Mouse (Mus musculus) hindbrain, embryonic 14.5 days (tissue): ENCODE data around the gene Hmox1. TPM values are rescaled to one million over a fixed set of nuclear protein-coding genes. Genes with fewer than 3 reads are reported as not detected.
A peak's percentile ranks its signal among the peaks of the same experiment; 100 is the strongest.

Experiments
- ATAC-seq: fragments of 200-750 bp; cut with Nextera tagmentation; 2 replicates; pipeline ENCODE4 v1.8.0; 2017; ENCODE audit warnings: moderate number of reproducible peaks, mild to moderate bottlenecking, moderate TSS enrichment, moderate library complexity; ENCODE audit not compliant: low FRiP score
- DNase-seq: peaks from one replicate; pipeline ENCODE4 v3.0.0-alpha.2; 2015; ENCODE audit warnings: low spot score
- H3K27ac ChIP-seq: fragments of 300-500 bp; sonication (generic); 2 replicates; pipeline ENCODE4 v1.5.1; 2014; ENCODE audit warnings: mild to moderate bottlenecking, moderate library complexity
- H3K27me3 ChIP-seq: fragments of 300-500 bp; sonication (generic); 2 replicates; pipeline ENCODE4 v1.6.1; 2014; ENCODE audit warnings: mild to moderate bottlenecking, low read length, mixed read lengths; ENCODE audit not compliant: control insufficient read depth, insufficient read depth
- H3K36me3 ChIP-seq: fragments of 300-500 bp; sonication (generic); replicated peaks from 2 replicates; pipeline ENCODE4 v1.6.1; 2014; ENCODE audit not compliant: control insufficient read depth, insufficient read depth
- H3K4me1 ChIP-seq: fragments of 300-500 bp; sonication (generic); replicated peaks from 2 replicates; pipeline ENCODE4 v1.6.1; 2014; ENCODE audit warnings: antibody characterized with exemption, low read length, mixed read lengths; ENCODE audit not compliant: control insufficient read depth, insufficient read depth
- H3K4me2 ChIP-seq: fragments of 300-500 bp; sonication (generic); replicated peaks from 2 replicates; pipeline ENCODE4 v1.6.1; 2014; ENCODE audit warnings: mild to moderate bottlenecking, moderate library complexity
- H3K4me3 ChIP-seq: fragments of 300-500 bp; sonication (generic); replicated peaks from 2 replicates; pipeline ENCODE4 v1.5.1; 2014; ENCODE audit warnings: mild to moderate bottlenecking, low read length
- H3K9ac ChIP-seq: fragments of 300-500 bp; sonication (generic); 2 replicates; pipeline ENCODE4 v1.6.1; 2014
- H3K9me3 ChIP-seq: fragments of 300-500 bp; sonication (generic); 2 replicates; pipeline ENCODE4 v1.6.1; 2016; ENCODE audit warnings: low read length; ENCODE audit not compliant: control insufficient read depth
- WGBS: fragments of 180-500 bp; shearing (Covaris S2); extraction: QIAGEN DNeasy Blood & Tissue Kit; methylation state at CpG from one replicate; pipeline ENCODE4 v1.1.7; 2014; 5-methylcytosine and 5-hydroxymethylcytosine counted together
- polyA plus RNA-seq: library from polyadenylated mRNA; unstranded; fragments of >200 nt; fragmentation: Nextera tagmentation; extraction: Ambion mirVana; gene quantifications from 2 replicates; pipeline ENCODE4 v1.2.1, GENCODE M21; 2014

The Hmox1 gene
- polyA plus RNA-seq: 10.2 and 10.5 TPM in 2 replicates

- Histone ChIP-seq H3K4me1 (peaks cover 14% of the 10 kb centered on the region; the same call in 1 of the 2 replicates), H3K27me3 (peaks cover 3% of the 10 kb centered on the region; the same call in 1 of the 2 replicates), H3K4me2 (peak within 1 kb of the TSS; percentile 81), H3K9me3 (no peaks in the 10 kb centered on the region), H3K36me3 (no peaks in the 10 kb centered on the region), H3K9ac (peak within 1 kb of the TSS; percentile 67), H3K4me3 (peak within 1 kb of the TSS; percentile 48), H3K27ac (no peak within 1 kb of the TSS)
- WGBS: under 1% methylated on average over 36 of the region's 36 CpGs
- DNase-seq (peak; percentile 84), ATAC-seq (peak; percentile 94)
Observed at GRCm38 (mm10) chr8:75093399-75094156, at the start of gene Hmox1. Gene Hmox1, plus strand, starts transcription at chr8:75093621.

GRCm38 (mm10) chr8:75046303-75046702 is 47.1 kb upstream of the Hmox1 start:
- Histone ChIP-seq H3K27me3 (no peaks in the 10 kb centered on the region), H3K4me1 (no peaks in the 10 kb centered on the region), H3K36me3 (no peaks in the 10 kb centered on the region), H3K27ac (no peak overlapping the region), H3K9me3 (no peaks in the 10 kb centered on the region), H3K4me2 (no peak overlapping the region), H3K4me3 (no peak overlapping the region), H3K9ac (no peak overlapping the region)
- ATAC-seq (no peak), DNase-seq (no peak)
- WGBS: 91% methylated on average over 1 of the region's 1 CpGs

GRCm38 (mm10) chr8:75047784-75048183 is 45.6 kb upstream of the Hmox1 start:
- Histone ChIP-seq H3K9me3 (no peaks in the 10 kb centered on the region), H3K4me2 (no peak overlapping the region), H3K4me1 (no peaks in the 10 kb centered on the region), H3K4me3 (no peak overlapping the region), H3K27ac (no peak overlapping the region), H3K27me3 (no peaks in the 10 kb centered on the region), H3K9ac (no peak overlapping the region), H3K36me3 (no peaks in the 10 kb centered on the region)
- ATAC-seq: no peak
- DNase-seq: no peak
- 94% methylated on average over 3 of the region's 3 CpGs for WGBS

GRCm38 (mm10) chr8:75053342-75053741 is 40.1 kb upstream of the Hmox1 start:
- DNase-seq (no peak), ATAC-seq (no peak)
- no peaks in the 10 kb centered on the region for H3K27me3 ChIP-seq
- H3K36me3 ChIP-seq: no peaks in the 10 kb centered on the region
- no peaks in the 10 kb centered on the region for H3K4me1 ChIP-seq
- H3K4me2 ChIP-seq: no peak overlapping the region
- H3K4me3 ChIP-seq: no peak overlapping the region
- H3K9ac ChIP-seq: no peak overlapping the region
- no peaks in the 10 kb centered on the region for H3K9me3 ChIP-seq
- no peak overlapping the region for H3K27ac ChIP-seq
- WGBS: 93% methylated on average over 4 of the region's 4 CpGs

GRCm38 (mm10) chr8:75055673-75056072 is 37.7 kb upstream of the Hmox1 start:
- WGBS: 96% methylated on average over 2 of the region's 2 CpGs
- ATAC-seq: no peak

GRCm38 (mm10) chr8:75060022-75060421 is 33.4 kb upstream of the Hmox1 start:
- H3K9ac ChIP-seq: no peak overlapping the region
- H3K4me1 ChIP-seq: no peaks in the 10 kb centered on the region
- no peak overlapping the region for H3K4me2 ChIP-seq
- WGBS: 73% methylated on average over 6 of the region's 6 CpGs
- H3K4me3 ChIP-seq: no peak overlapping the region
- H3K27me3 ChIP-seq: no peaks in the 10 kb centered on the region
- no peak overlapping the region for H3K27ac ChIP-seq
- no peak for ATAC-seq
- peaks cover 5% of the 10 kb centered on the region; the same call in 1 of the 2 replicates for H3K36me3 ChIP-seq
- DNase-seq: no peak
- no peaks in the 10 kb centered on the region for H3K9me3 ChIP-seq

More at GRCm38 (mm10) chr8:75055673-75056072, 37.7 kb upstream of the Hmox1 start:
- DNase-seq: no peak
- Histone ChIP-seq H3K36me3 (no peaks in the 10 kb centered on the region; the same call in 1 of the 2 replicates), H3K4me2 (no peak overlapping the region), H3K27ac (no peak overlapping the region), H3K9ac (no peak overlapping the region), H3K4me3 (no peak overlapping the region), H3K27me3 (no peaks in the 10 kb centered on the region), H3K4me1 (no peaks in the 10 kb centered on the region), H3K9me3 (no peaks in the 10 kb centered on the region)

- DNase-seq (no peak), ATAC-seq (no peak)
- H3K36me3 ChIP-seq: peaks cover 5% of the 10 kb centered on the region; the same call in 1 of the 2 replicates
- no peaks in the 10 kb centered on the region for H3K9me3 ChIP-seq
- no peaks in the 10 kb centered on the region for H3K27me3 ChIP-seq
- 88% methylated on average over 2 of the region's 2 CpGs for WGBS
- H3K4me3 ChIP-seq: no peak overlapping the region
- H3K9ac ChIP-seq: no peak overlapping the region
- H3K4me1 ChIP-seq: no peaks in the 10 kb centered on the region
- H3K27ac ChIP-seq: no peak overlapping the region
- no peak overlapping the region for H3K4me2 ChIP-seq
Observed at GRCm38 (mm10) chr8:75060815-75061214, 32.6 kb upstream of the Hmox1 start.

GRCm38 (mm10) chr8:75063290-75063689 is 30.1 kb upstream of the Hmox1 start:
- H3K9ac ChIP-seq: no peak overlapping the region
- H3K4me2 ChIP-seq: no peak overlapping the region
- no peaks in the 10 kb centered on the region for H3K4me1 ChIP-seq
- no peaks in the 10 kb centered on the region for H3K9me3 ChIP-seq
- 89% methylated on average over 3 of the region's 3 CpGs for WGBS
- no peak overlapping the region for H3K27ac ChIP-seq
- no peaks in the 10 kb centered on the region for H3K27me3 ChIP-seq
- DNase-seq (no peak), ATAC-seq (no peak)
- H3K36me3 ChIP-seq: peaks cover 11% of the 10 kb centered on the region; the same call in 1 of the 2 replicates
- H3K4me3 ChIP-seq: no peak overlapping the region

GRCm38 (mm10) chr8:75064790-75065189 is 28.6 kb upstream of the Hmox1 start:
- ATAC-seq (no peak), DNase-seq (no peak)
- 91% methylated on average over 3 of the region's 3 CpGs for WGBS
- no peaks in the 10 kb centered on the region for H3K9me3 ChIP-seq
- H3K4me3 ChIP-seq: no peak overlapping the region
- H3K27me3 ChIP-seq: no peaks in the 10 kb centered on the region
- no peak overlapping the region for H3K9ac ChIP-seq
- H3K4me1 ChIP-seq: no peaks in the 10 kb centered on the region
- H3K4me2 ChIP-seq: no peak overlapping the region
- peaks cover 11% of the 10 kb centered on the region; the same call in 1 of the 2 replicates for H3K36me3 ChIP-seq
- H3K27ac ChIP-seq: no peak overlapping the region
